Comparison of ENCODE assay signal across 17 mouse cellular contexts in genomic region chr5:96712089-96712684, GRCm38 (mm10).
DNase-seq lines count a peak whose midpoint lies in the region; ATAC-seq and TF ChIP-seq lines count a peak whose summit lies in the region.
"Had no signal": no experiment of that assay in that cellular context is flagged by ENCODE, and none has a peak within 500 bp of the region (broad histone marks: within the 10 kb centered on the region; RNA-seq: fewer than 3 reads in every experiment).

No protein-coding gene starts in this region.

- no peak for TF ChIP-seq CTCF in heart, adult 2 months (IDR thresholded peaks at IDR 0.05)
- no peak for TF ChIP-seq CTCF in brain, embryonic 14.5 days (IDR thresholded peaks at IDR 0.05; ENCODE audit: borderline replicate concordance, extremely low read depth, insufficient read depth, insufficient read length)

- TF ChIP-seq EP300 in heart, adult 2 months (IDR thresholded peaks at IDR 0.05; ENCODE audit: insufficient read depth, low read depth, low read length): no peak

- ATAC-seq in hindbrain, embryonic 14.5 days (ENCODE audit: low FRiP score): no peak
- ATAC-seq in liver, embryonic 11.5 days (replicated peaks; ENCODE audit: low FRiP score): no peak
- ATAC-seq: forebrain, postnatal 0 days; intestine, embryonic 16.5 days had no signal

- H3K4me2 ChIP-seq in hindbrain, embryonic 14.5 days (replicated peaks): no peak overlapping the region
- no peak overlapping the region for H3K4me2 ChIP-seq in liver, embryonic 11.5 days
- H3K4me2 ChIP-seq: limb, embryonic 13.5 days had no signal

- no peaks in the 10 kb centered on the region for H3K79me2 ChIP-seq in heart, adult 2 months (replicated peaks; ENCODE audit: control insufficient read depth, insufficient read depth, low read length)

- intact Hi-C loops in heart, adult 2 months (cut with DNase I): no loop called here

- no peaks in the 10 kb centered on the region for H3K4me1 ChIP-seq in heart, adult 2 months (ENCODE audit: control insufficient read depth, insufficient read depth, low read length)
- H3K4me1 ChIP-seq in hindbrain, embryonic 14.5 days (replicated peaks; ENCODE audit: control insufficient read depth, insufficient read depth, low read length): peaks cover 27% of the 10 kb centered on the region
- no peaks in the 10 kb centered on the region; the same call in 1 of the 2 replicates for H3K4me1 ChIP-seq in liver, embryonic 11.5 days (replicated peaks; ENCODE audit: control insufficient read depth, insufficient read depth, low read length)
- H3K4me1 ChIP-seq: limb, embryonic 13.5 days had no signal

- 57% methylated on average over 12 of the region's 12 CpGs for whole genome bisulfite sequencing in heart, adult 2 months
- 56% methylated on average over 12 of the region's 12 CpGs for WGBS in hindbrain, embryonic 14.5 days
- 66% methylated on average over 12 of the region's 12 CpGs for whole genome bisulfite sequencing in liver, embryonic 11.5 days

- H3K27ac ChIP-seq in heart, adult 2 months: no peak overlapping the region
- H3K27ac ChIP-seq in hindbrain, embryonic 14.5 days: peak overlapping the region; percentile 63
- H3K27ac ChIP-seq in liver, embryonic 11.5 days (ENCODE audit: low read depth, low read length): no peak overlapping the region
- H3K27ac ChIP-seq: limb, embryonic 13.5 days had no signal

- no peaks in the 10 kb centered on the region for H3K36me3 ChIP-seq in heart, adult 2 months (ENCODE audit: control insufficient read depth, insufficient read depth, low read length)
- H3K36me3 ChIP-seq in hindbrain, embryonic 14.5 days (replicated peaks; ENCODE audit: control insufficient read depth, insufficient read depth): no peaks in the 10 kb centered on the region
- H3K36me3 ChIP-seq in liver, embryonic 11.5 days (ENCODE audit: control insufficient read depth, insufficient read depth, low read length): no peaks in the 10 kb centered on the region

- H3K9ac ChIP-seq in heart, adult 2 months (ENCODE audit: low read depth, low read length): no peak overlapping the region
- no peak overlapping the region for H3K9ac ChIP-seq in hindbrain, embryonic 14.5 days
- H3K9ac ChIP-seq in liver, embryonic 11.5 days (ENCODE audit: low read depth, low read length): no peak overlapping the region
- H3K9ac ChIP-seq: forebrain, postnatal 0 days; limb, embryonic 13.5 days had no signal

- H3K9me3 ChIP-seq in hindbrain, embryonic 14.5 days (ENCODE audit: control insufficient read depth, low read length): no peaks in the 10 kb centered on the region
- no peaks in the 10 kb centered on the region for H3K9me3 ChIP-seq in liver, embryonic 11.5 days (ENCODE audit: control insufficient read depth, low read length)
- H3K9me3 ChIP-seq: limb, embryonic 13.5 days had no signal

- peak; percentile 61 for DNase-seq in heart, adult 11 months
- DNase-seq in heart, adult 2 months: no peak
- peak; percentile 18 for DNase-seq in brain, embryonic 14.5 days (ENCODE audit: low read depth)
- DNase-seq in hindbrain, embryonic 14.5 days (ENCODE audit: low spot score): no peak
- peak; percentile 5 to 8 for DNase-seq in kidney, postnatal 36 days
- DNase-seq in layer of hippocampus, adult 18-20 months (ENCODE audit: low spot score in 2 of 2): no peak
- DNase-seq in testis, postnatal 10 days (ENCODE audit: low spot score): no peak
- no peak for DNase-seq in liver, embryonic 11.5 days (ENCODE audit: low spot score)
- DNase-seq: cerebellum, adult 9-11 months; forebrain, postnatal 0 days; gastrocnemius, postnatal 36 days; lung, adult 2 months; midbrain, embryonic 14.5 days; right cerebral cortex, postnatal 4 days; thymus, postnatal 25 days had no signal

- H3K4me3 ChIP-seq in heart, adult 2 months: no peak overlapping the region
- no peak overlapping the region for H3K4me3 ChIP-seq in hindbrain, embryonic 14.5 days (replicated peaks; ENCODE audit: low read length)
- H3K4me3 ChIP-seq in liver, embryonic 11.5 days (ENCODE audit: low read depth, low read length): no peak overlapping the region
- H3K4me3 ChIP-seq: limb, embryonic 13.5 days had no signal

- H3K27me3 ChIP-seq in heart, adult 2 months (ENCODE audit: control insufficient read depth, insufficient read depth, low read length): no peaks in the 10 kb centered on the region; the same call in 1 of the 2 replicates
- no peaks in the 10 kb centered on the region for H3K27me3 ChIP-seq in hindbrain, embryonic 14.5 days (ENCODE audit: control insufficient read depth, insufficient read depth, low read length)
- no peaks in the 10 kb centered on the region for H3K27me3 ChIP-seq in liver, embryonic 11.5 days (replicated peaks; ENCODE audit: control insufficient read depth, insufficient read depth, low read length)
- H3K27me3 ChIP-seq: limb, embryonic 13.5 days had no signal

- TF ChIP-seq POLR2A in heart, adult 2 months (IDR thresholded peaks at IDR 0.05; ENCODE audit: insufficient read depth, low read depth, low read length): no peak
- TF ChIP-seq POLR2A in brain, embryonic 14.5 days (IDR thresholded peaks at IDR 0.05; ENCODE audit: borderline replicate concordance, extremely low read depth, insufficient read depth, insufficient read length, poor library complexity, severe bottlenecking): no peak

Comparison
In these comparisons a context has a peak if more than half of its experiments do, and no peak if none do; other contexts are left out.
1. DNase-seq: peak in heart, adult 11 months (single experiment), brain, embryonic 14.5 days (single experiment) and kidney, postnatal 36 days (2 of 2); none in heart, adult 2 months (0 of 2), hindbrain, embryonic 14.5 days (single experiment), layer of hippocampus, adult 18-20 months (0 of 2), testis, postnatal 10 days (single experiment) and liver, embryonic 11.5 days (single experiment).